Mouse (Mus musculus) mouse trophoblast stem cell (cell line): Measurements from ENCODE around the gene Gm17571.

Experiments
- in situ Hi-C, 2 experiments: fragments of 300-500 bp; cut with MseI, MboI; formaldehyde crosslinking; loops; 2 replicates in 1 of 2; 3 replicates in 1 of 2; pipeline ENCODE4 v1.15.1; 2025

The Gm17571 gene

DNA sequence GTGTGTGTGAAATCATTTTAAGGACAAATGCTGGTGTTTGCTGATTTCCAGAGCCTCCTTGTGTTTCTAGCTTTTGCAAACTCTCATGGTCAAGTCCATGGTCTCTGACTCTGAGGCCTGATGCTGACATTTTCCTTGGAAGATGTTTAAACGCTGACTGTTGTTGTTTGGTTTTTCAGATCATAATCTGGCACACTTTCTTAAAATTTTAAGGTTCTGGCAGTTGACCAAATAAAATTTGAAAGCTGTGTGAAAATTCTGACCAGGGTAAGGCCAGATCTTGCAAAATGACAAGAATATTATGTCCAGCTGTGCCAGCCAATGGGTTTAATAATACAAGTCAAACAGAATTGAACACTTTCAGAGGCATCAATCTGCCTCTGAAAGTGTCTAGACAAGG lies 8.7 kb upstream of the Gm17571 start:
- in situ Hi-C loops: no loop called here

- in situ Hi-C loops: no loop called here
Observed at GRCm38 (mm10) chr9:13454651-13455123, 8.1 kb upstream of the Gm17571 start.

GRCm38 (mm10) chr9:13448716-13449115 lies 2.2 kb upstream of the Gm17571 start:
- in situ Hi-C loops: no loop called here

- in situ Hi-C loops: no loop called here
Observed at GRCm38 (mm10) chr9:13446236-13446635, 317 bp downstream of the Gm17571 start.

DNA sequence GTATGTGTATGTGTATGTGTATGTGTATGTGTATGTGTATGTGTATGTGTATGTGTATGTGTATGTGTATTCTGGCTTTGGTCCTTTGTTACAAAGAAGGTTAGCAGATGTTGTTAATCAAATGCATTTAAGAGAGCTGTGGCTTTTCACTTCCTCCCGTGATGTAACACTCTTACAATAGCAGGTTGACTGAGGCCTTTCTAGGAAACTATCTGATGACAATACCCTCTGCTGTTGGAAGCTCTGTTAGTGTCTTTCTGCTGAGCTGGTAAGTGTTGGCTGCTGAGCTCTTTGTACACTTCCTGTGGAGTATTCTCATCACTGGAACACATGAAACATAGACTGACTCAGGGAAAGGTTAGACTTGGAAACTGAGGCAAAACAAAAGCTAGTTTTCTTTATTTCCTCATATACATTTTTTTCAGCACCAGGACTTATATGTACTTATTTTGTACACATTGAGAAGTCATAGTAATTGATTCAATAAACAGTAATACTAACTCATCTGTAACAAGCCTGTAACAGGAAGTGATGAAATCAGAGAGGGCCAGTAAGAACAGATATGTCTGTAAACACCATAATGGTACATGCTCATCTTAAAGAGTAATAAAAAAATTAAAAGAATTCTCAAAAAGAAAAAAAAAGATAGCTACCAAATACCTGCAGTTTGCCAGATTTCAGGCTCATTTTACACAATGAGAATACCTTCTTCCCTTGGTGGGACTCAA lies 2.9 kb downstream of the Gm17571 start:
- in situ Hi-C loops: no loop called here

GRCm38 (mm10) chr9:13442012-13442735 lies 4.4 kb downstream of the Gm17571 start:
- in situ Hi-C loops: no loop called here

DNA sequence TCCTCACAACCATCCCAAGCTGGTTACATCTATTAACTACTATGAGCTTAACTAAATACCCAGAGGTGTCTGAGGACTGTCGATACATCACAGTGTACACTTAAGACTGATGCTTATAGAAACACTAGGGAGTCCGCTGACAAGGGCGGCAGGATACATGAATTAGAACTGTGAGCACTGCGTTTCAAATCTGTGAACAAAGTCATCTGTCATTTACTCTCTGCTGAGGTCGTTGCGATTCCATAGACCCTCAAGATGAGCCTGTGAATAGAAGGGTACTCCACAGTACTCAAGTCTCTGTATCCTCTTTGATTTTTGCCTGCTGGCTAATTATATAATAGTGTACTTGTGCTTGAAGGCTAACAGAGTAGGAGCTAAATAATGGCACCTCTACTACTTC lies 5.6 kb downstream of the Gm17571 start:
- in situ Hi-C loops: no loop called here

DNA sequence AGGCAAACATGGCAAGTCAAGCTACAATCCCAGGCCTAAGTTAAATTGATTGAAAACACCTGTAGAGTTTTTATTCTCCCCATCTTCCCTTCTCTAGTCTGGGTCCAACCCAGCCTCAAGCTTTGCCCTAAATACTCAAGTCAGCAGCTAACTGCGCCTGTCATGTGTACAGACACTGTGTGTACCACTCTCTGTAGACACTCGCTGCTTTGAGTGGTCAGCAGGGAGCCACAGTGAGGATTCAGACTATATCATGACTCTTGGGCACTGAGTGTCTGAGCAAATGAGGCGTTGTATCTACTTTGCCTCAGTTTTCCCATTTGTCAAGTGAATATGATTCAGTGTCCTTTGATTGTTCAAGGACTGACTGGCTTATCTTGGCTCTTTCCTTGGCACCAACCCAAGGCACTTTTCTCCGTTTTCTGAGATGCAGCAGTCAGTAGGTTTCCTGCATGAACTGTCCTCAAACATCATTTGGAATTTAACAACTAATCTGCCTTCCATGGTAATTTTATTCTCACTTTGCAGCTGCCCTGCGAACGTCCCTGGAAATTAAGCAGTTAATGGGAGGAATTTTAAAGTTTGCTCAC lies 13.0 kb downstream of the Gm17571 start:
- in situ Hi-C loops: no loop called here

DNA sequence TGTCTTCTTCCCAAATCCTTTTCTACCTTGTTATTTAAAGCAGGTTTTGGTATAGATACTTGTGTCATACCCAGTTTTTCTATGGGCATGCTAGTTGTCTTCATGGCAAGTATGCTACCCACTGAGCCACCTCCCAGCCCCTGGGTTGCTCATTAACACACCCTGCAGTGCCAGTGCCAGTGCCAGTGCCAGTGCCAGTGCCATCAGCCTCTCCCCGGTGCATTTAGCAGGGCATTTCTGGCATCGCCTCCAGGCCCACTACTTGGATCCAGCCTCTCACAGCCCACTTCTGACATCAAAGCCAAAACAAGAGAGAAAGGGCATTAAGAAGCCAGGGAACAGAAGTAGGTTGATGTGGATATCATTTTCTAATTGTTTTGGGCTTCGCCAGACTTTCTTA lies 14.9 kb downstream of the Gm17571 start:
- in situ Hi-C loops: no loop called here

GRCm38 (mm10) chr9:13430744-13431143 lies 15.8 kb downstream of the Gm17571 start:
- in situ Hi-C loops: no loop called here

DNA sequence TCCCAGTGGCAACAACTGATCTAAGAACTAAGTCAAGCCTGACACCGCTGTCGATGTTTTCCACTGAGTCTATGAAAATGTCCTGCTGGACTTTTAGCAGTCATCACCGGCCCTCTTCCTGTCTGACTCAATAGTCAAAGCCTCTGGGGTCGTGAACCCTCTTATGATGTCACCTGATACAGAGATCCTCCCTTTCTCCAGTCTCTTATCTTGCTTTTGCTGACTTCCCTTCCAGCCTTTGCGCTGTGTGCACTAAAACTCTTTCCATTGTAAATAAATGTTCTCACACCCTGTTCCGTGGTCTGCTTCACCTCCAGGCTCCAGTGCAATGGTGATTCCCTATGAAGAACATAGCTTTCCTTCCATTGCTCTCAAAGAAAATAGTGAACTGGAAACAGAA lies 16.3 kb downstream of the Gm17571 start:
- in situ Hi-C loops: no loop called here

DNA sequence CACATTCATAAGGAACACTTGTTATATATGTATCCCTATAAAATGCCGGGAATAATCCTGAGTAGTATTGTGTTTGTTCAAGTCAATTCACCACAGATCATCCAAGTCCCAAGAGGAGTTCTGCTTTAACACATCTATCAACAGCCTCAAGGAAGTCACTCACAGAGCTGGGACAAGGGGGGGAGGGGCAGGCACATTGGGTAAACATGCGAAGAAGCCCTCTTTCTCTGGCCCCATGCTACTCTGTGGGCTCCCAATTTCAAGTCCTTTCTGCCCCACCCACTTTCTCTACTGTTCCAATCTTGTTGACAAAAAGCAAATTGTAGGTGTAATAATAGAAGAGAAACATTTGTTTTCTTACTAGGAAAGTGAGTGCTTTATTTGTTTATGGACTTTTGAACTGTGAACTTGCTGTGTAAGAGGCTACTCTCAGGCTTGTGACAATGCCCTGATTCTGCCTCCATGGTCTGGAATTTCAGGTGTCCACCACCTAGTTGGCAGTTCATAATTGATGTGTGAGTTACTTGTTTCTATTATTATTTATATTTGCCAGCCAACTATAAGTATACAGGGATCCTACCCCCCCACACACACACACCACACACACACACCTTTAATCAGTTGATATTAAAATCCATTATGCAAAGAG lies 17.0 kb downstream of the Gm17571 start:
- in situ Hi-C loops: no loop called here

DNA sequence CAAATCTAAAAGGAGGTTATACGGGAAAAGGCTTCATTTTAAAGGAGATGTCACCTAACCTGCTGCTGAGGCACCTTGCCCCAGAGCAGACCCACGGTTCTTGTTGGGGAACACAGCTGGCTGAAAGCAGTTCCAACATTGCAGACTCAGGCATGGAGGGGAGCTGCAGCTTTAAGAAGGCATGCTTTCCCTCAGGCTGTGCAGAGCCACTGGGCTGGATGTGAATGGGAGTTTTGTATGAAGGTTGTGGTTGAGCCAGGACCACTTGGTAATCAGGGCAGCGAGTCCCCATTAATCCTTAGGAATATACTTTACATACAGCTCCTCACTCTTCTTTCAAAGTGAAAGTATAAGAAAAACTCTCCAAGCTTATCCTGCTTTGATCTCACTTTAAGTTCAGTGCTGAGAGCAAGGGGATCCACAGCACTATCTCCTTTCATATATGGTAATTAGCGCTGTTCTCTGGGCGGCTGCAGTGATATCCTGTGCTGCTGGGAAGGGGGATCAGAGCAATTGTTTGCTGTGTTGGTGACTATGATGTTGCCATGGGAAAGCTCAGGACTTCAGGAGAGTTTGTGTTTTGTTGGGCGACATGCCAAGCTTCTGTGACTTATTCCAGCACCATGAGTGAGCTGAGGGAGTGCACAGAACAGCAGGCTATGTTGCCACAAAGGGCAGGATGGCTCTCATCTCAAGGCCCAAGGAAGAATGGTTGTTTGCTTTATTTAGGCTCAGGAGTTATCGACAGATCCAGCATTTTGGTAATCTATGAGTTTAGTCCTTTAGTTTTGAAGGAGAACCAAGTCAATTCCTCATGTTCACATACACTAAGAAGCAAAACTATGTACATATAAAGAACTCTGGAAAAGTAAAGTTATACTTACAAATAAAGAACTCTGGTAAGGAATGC lies 21.3 kb downstream of the Gm17571 start:
- in situ Hi-C loops: no loop called here

GRCm38 (mm10) chr9:13414230-13414766 lies 32.3 kb downstream of the Gm17571 start:
- in situ Hi-C loops: no loop called here
